Mouse (Mus musculus) heart, embryonic 12.5 days (tissue): ENCODE measurements around the gene Dkc1. TPM values are rescaled to one million over a fixed set of nuclear protein-coding genes. Genes with fewer than 3 reads are reported as not detected.

Source experiments
- ATAC-seq: fragments of 200-750 bp; cut with Nextera tagmentation; 2 replicates; pipeline ENCODE4 v1.8.0; 2017; ENCODE audit warnings: moderate TSS enrichment, moderate library complexity; ENCODE audit not compliant: insufficient number of reproducible peaks, low FRiP score
- H3K27ac ChIP-seq: fragments of 300-500 bp; sonication (generic); 2 replicates; pipeline ENCODE4 v1.5.1; 2016; ENCODE audit warnings: mild to moderate bottlenecking, moderate library complexity; ENCODE audit not compliant: poor library complexity, severe bottlenecking
- H3K27me3 ChIP-seq: fragments of 300-500 bp; sonication (generic); replicated peaks from 2 replicates; pipeline ENCODE4 v1.6.1; 2016; ENCODE audit warnings: mild to moderate bottlenecking, moderate library complexity
- H3K36me3 ChIP-seq: fragments of 300-500 bp; sonication (generic); 2 replicates; pipeline ENCODE4 v1.6.1; 2016; ENCODE audit warnings: mild to moderate bottlenecking, moderate library complexity
- H3K4me1 ChIP-seq: fragments of 300-500 bp; sonication (generic); replicated peaks from 2 replicates; pipeline ENCODE4 v1.6.1; 2016; ENCODE audit warnings: mild to moderate bottlenecking
- H3K4me2 ChIP-seq: fragments of 300-500 bp; sonication (generic); 2 replicates; pipeline ENCODE4 v1.6.1; 2016; ENCODE audit warnings: mild to moderate bottlenecking, moderate library complexity
- H3K4me3 ChIP-seq: fragments of 300-500 bp; sonication (generic); 2 replicates; pipeline ENCODE4 v1.5.1; 2016; ENCODE audit warnings: mild to moderate bottlenecking
- H3K9ac ChIP-seq: fragments of 300-500 bp; sonication (generic); 2 replicates; pipeline ENCODE4 v1.6.1; 2016; ENCODE audit warnings: mild to moderate bottlenecking, moderate library complexity
- H3K9me3 ChIP-seq: fragments of 300-500 bp; sonication (generic); replicated peaks from 2 replicates; pipeline ENCODE4 v1.6.1; 2016; ENCODE audit warnings: mild to moderate bottlenecking, moderate library complexity
- WGBS: fragments of 180-500 bp; shearing (Covaris S2); methylation state at CpG from one replicate; pipeline ENCODE4 v1.1.7; 2016; 5-methylcytosine and 5-hydroxymethylcytosine counted together
- polyA plus RNA-seq: library from polyadenylated mRNA; unstranded; fragments of >200 nt; fragmentation: Nextera tagmentation; extraction: Ambion mirVana; gene quantifications from 2 replicates; pipeline ENCODE4 v1.2.1, GENCODE M21; 2016

Dkc1 gene
- polyA plus RNA-seq, 1 experiment from 2014 or later = 59.3 TPM

DNA sequence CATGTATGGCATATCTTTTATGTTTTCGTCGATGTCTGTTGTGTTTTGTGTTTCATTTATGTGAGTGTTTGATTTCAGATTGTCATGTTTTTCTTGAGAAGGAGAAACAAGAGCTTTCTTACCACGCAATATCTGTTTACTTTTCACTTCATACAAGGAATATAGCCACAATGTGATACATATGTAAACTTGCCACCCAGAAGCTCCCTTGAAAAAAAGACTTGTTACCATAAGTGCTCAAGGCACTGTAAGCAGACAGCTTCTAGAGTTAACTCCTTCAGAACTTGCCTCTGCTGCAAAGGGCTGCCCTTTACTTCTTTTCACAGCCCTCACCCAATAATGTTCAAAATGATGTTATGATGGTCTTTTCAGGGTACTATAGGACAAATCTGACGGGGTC lies 52.8 kb downstream of the Dkc1 start:
- H3K36me3 ChIP-seq = no peaks in the 10 kb centered on the region
- WGBS = 73% methylated on average over 4 of the region's 4 CpGs
- no peaks in the 10 kb centered on the region for H3K27me3 ChIP-seq
- no peak for ATAC-seq
- H3K4me3 ChIP-seq = no peak overlapping the region
- no peak overlapping the region for H3K27ac ChIP-seq
- no peaks in the 10 kb centered on the region for H3K9me3 ChIP-seq
- no peak overlapping the region for H3K9ac ChIP-seq
- no peak overlapping the region for H3K4me2 ChIP-seq
- no peaks in the 10 kb centered on the region for H3K4me1 ChIP-seq

- 70% methylated on average over 2 of the region's 2 CpGs for WGBS
- no peaks in the 10 kb centered on the region for H3K36me3 ChIP-seq
- H3K9ac ChIP-seq = no peak overlapping the region
- no peak overlapping the region for H3K4me3 ChIP-seq
- no peak for ATAC-seq
- no peaks in the 10 kb centered on the region for H3K9me3 ChIP-seq
- H3K27ac ChIP-seq = no peak overlapping the region
- no peak overlapping the region for H3K4me2 ChIP-seq
- H3K4me1 ChIP-seq = no peaks in the 10 kb centered on the region
- H3K27me3 ChIP-seq = no peaks in the 10 kb centered on the region
Measured at GRCm38 (mm10) chrX:75150304-75150703, 54.6 kb downstream of the Dkc1 start.

GRCm38 (mm10) chrX:75152249-75152648 lies 56.6 kb downstream of the Dkc1 start:
- no peak for ATAC-seq
- Histone ChIP-seq H3K4me2 (no peak overlapping the region), H3K27ac (no peak overlapping the region), H3K36me3 (no peaks in the 10 kb centered on the region), H3K9ac (no peak overlapping the region), H3K4me3 (no peak overlapping the region), H3K9me3 (no peaks in the 10 kb centered on the region), H3K27me3 (no peaks in the 10 kb centered on the region), H3K4me1 (no peaks in the 10 kb centered on the region)
- WGBS = 50% methylated on average over 1 of the region's 1 CpGs

DNA sequence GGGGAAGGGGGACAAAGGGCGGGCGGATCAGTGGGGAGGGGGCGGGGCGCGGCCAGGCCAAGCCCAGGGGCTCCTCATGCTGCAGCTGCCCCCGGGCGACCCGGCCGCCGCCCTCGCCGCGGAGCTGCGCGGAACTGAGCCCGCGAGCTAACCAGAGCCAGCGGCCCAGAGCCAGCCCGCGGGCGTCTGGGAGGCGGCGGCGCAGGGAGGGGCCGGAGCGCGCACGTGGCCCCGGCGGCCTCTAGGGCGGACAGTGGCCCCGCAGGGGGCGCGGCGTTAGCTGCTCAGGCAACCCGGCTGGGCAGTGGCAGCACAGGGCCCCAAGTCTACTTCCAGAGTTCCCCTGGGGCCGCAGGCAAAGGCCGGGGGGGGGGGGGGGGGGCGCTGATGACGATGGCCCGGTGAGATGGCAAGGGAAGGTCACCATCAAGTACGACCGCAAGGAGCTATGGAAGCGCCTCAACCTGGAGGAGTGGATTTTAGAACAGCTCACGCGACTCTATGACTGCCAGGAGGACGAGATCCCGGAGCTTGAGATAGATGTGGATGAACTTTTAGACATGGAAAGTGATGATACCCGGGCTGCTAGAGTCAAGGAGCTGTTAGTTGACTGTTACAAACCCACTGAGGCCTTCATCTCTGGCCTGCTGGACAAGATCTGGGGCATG lies 60.1 kb downstream of the Dkc1 start:
- peak overlapping the region; percentile 68 for H3K9ac ChIP-seq
- no peak overlapping the region for H3K27ac ChIP-seq
- WGBS = 17% methylated on average over 41 of the region's 49 CpGs
- no peaks in the 10 kb centered on the region for H3K9me3 ChIP-seq
- no peaks in the 10 kb centered on the region for H3K36me3 ChIP-seq
- peak overlapping the region; percentile 69 for H3K4me2 ChIP-seq
- ATAC-seq = 0 out of 2 replicates have a peak, but pooled peaks have one; percentile 61
- no peaks in the 10 kb centered on the region for H3K4me1 ChIP-seq
- no peaks in the 10 kb centered on the region for H3K27me3 ChIP-seq
- H3K4me3 ChIP-seq = peak overlapping the region; percentile 56

Other genes with a start within 250 kb of the Dkc1 start
- gene Gab3, start 10.4 kb upstream of the Dkc1 start, polyA plus RNA-seq = 1.1 and 2.4 TPM in 2 replicates
- 26.4 and 27.5 TPM in 2 replicates for gene Mpp1, start 35.2 kb downstream of the Dkc1 start, polyA plus RNA-seq
- not detected in 2 replicates for gene Smim9, start 67.9 kb downstream of the Dkc1 start, polyA plus RNA-seq